Mouse (Mus musculus): ENCODE measurements around the gene Ccdc117. TPM values are rescaled to one million over a fixed set of nuclear protein-coding genes. Genes with fewer than 3 reads are reported as not detected.

The Ccdc117 gene
- polyA plus RNA-seq (2012; rRNA removed) = 11.6 and 12.4 TPM in 2 replicates

GRCm38 (mm10) chr11:5541799-5542481 lies at the start of gene Ccdc117:
Gene Ccdc117 (minus strand): TSS chr11:5542187.

GRCm38 (mm10) chr11:5569474-5569873 lies 27.5 kb upstream of the Ccdc117 start, which contains the start of gene Ankrd36:
Gene Ankrd36 (plus strand): TSS chr11:5569684.

GRCm38 (mm10) chr11:5520412-5521265 lies 21.3 kb downstream of the Ccdc117 start, which contains the start of gene Xbp1:
Gene Xbp1 (plus strand): TSS chr11:5520659.

Other genes with a start within 250 kb of the Ccdc117 start
- gene Znrf3, start 97.3 kb downstream of the Ccdc117 start, polyA plus RNA-seq (2012; rRNA removed) = 3.5 and 3.8 TPM in 2 replicates
- gene Xbp1, start 21.5 kb downstream of the Ccdc117 start, polyA plus RNA-seq (2012; rRNA removed) = 66.1 and 69.4 TPM in 2 replicates
- gene Ankrd36, start 27.5 kb upstream of the Ccdc117 start, polyA plus RNA-seq (2012; rRNA removed) = 0.04 and 0.05 TPM in 2 replicates
- 130 and 159 TPM in 2 replicates for gene Mrps24, start 173.5 kb upstream of the Ccdc117 start, polyA plus RNA-seq (2012; rRNA removed)
- 22.1 and 22.6 TPM in 2 replicates for gene Urgcp, start 220.2 kb upstream of the Ccdc117 start, polyA plus RNA-seq (2012; rRNA removed)
- gene Dbnl, start 246.3 kb upstream of the Ccdc117 start, polyA plus RNA-seq (2012; rRNA removed) = 111 and 114 TPM in 2 replicates